Mouse (Mus musculus) CD4-positive, CD25-positive, alpha-beta regulatory T cell, adult 4 months (primary cell): Measurements from ENCODE around the gene Cnih2. TPM values are rescaled to one million over a fixed set of nuclear protein-coding genes. Genes with fewer than 3 reads are reported as not detected.
A peak's percentile ranks its signal among the peaks of the same experiment; 100 is the strongest.
"Not testable (repeated sequence)": the region's sequence is repeated elsewhere in the genome, so short reads cannot be mapped to it uniquely, and the experiment has no call there.

Source experiments
- ATAC-seq: one replicate; pipeline ENCODE4 v1.8.0; 2017
- polyA plus RNA-seq, 2 experiments: library from polyadenylated mRNA; unstranded; fragments of 100-300 nt; shearing (Covaris generic); gene quantifications; one replicate each; pipeline ENCODE4 v1.2.1; 2017

Cnih2 gene
- polyA plus RNA-seq, 2 experiments from 2014 or later = 0.55 TPM; not detected in 1

- no peak for ATAC-seq
These were observed 4.7 kb downstream of the Cnih2 start for GRCm38 (mm10) chr19:5093481-5094242.

GRCm38 (mm10) chr19:5092083-5092482, 6.2 kb downstream of the Cnih2 start:
- no peak for ATAC-seq

- no peak for ATAC-seq
These were observed 9.0 kb downstream of the Cnih2 start for GRCm38 (mm10) chr19:5089324-5089723.

GRCm38 (mm10) chr19:5087884-5088728, 10.2 kb downstream of the Cnih2 start, which contains the start of gene Yif1a:
Gene Yif1a, plus strand, starts transcription at chr19:5088538.
- peak; percentile 93 for ATAC-seq

- not testable (repeated sequence) for ATAC-seq
These were observed 11.8 kb downstream of the Cnih2 start for GRCm38 (mm10) chr19:5086533-5086932.

GRCm38 (mm10) chr19:5085145-5085863, 13.0 kb downstream of the Cnih2 start, which contains the start of gene Tmem151a:
Gene Tmem151a, minus strand, starts transcription at chr19:5085531.
- no peak for ATAC-seq

- no peak for ATAC-seq
These were observed 13.5 kb downstream of the Cnih2 start for GRCm38 (mm10) chr19:5084834-5085144.

- ATAC-seq = no peak
These were observed 14.1 kb downstream of the Cnih2 start for GRCm38 (mm10) chr19:5083961-5084833.

- ATAC-seq = no peak
These were observed 15.7 kb downstream of the Cnih2 start for GRCm38 (mm10) chr19:5082596-5082995.

GRCm38 (mm10) chr19:5082005-5082404, 16.3 kb downstream of the Cnih2 start:
- no peak for ATAC-seq

- no peak for ATAC-seq
These were observed 19.0 kb downstream of the Cnih2 start for GRCm38 (mm10) chr19:5079279-5079678.

GRCm38 (mm10) chr19:5073518-5073917, 24.8 kb downstream of the Cnih2 start:
- no peak for ATAC-seq

GRCm38 (mm10) chr19:5073028-5073427, 25.3 kb downstream of the Cnih2 start:
- ATAC-seq = no peak

GRCm38 (mm10) chr19:5072389-5073019, 25.8 kb downstream of the Cnih2 start:
- no peak for ATAC-seq

- ATAC-seq = peak; percentile 88
These were observed 26.6 kb downstream of the Cnih2 start for GRCm38 (mm10) chr19:5071545-5072369.

GRCm38 (mm10) chr19:5071077-5071476, 27.2 kb downstream of the Cnih2 start:
- no peak for ATAC-seq

- no peak for ATAC-seq
These were observed 28.3 kb downstream of the Cnih2 start for GRCm38 (mm10) chr19:5069978-5070377.

- no peak for ATAC-seq
These were observed 28.8 kb downstream of the Cnih2 start for GRCm38 (mm10) chr19:5069486-5069885.

- no peak for ATAC-seq
These were observed 29.6 kb downstream of the Cnih2 start for GRCm38 (mm10) chr19:5068570-5069234.
